Mouse (Mus musculus) MEL (cell line): ENCODE measurements around the gene Ube2q2. TPM values are rescaled to one million over a fixed set of nuclear protein-coding genes. Genes with fewer than 3 reads are reported as not detected.

ENCODE experiments used
- DNase-seq: peaks from one replicate; pipeline ENCODE4 v3.0.0; 2011; ENCODE audit warnings: low read depth, low spot score
- H3K27ac ChIP-seq: 2 replicates; pipeline ENCODE4 v1.5.1; 2012; ENCODE audit warnings: low read depth, mild to moderate bottlenecking, control low read depth, low read length, moderate library complexity; ENCODE audit not compliant: control insufficient read depth
- H3K27me3 ChIP-seq, 2 experiments: fragments of 150-350 bp in 1 of 2; sonication (generic) in 1 of 2; 2 replicates each; pipeline ENCODE4 v1.6.1; 2012; ENCODE audit warnings: low read length in 2 of 2, mild to moderate bottlenecking in 2 of 2, improper control_type of control experiment in 1 of 2, moderate library complexity in 1 of 2; ENCODE audit not compliant: insufficient read depth in 2 of 2, control insufficient read depth in 1 of 2
- H3K36me3 ChIP-seq, 2 experiments: 2 replicates each; pipeline ENCODE4 v1.6.1; 2012 to 2014; ENCODE audit warnings: low read length in 2 of 2, improper control_type of control experiment in 1 of 2, inconsistent platforms in 1 of 2, mild to moderate bottlenecking in 1 of 2; ENCODE audit not compliant: insufficient read depth in 2 of 2, control insufficient read depth in 1 of 2
- H3K4me1 ChIP-seq, 2 experiments: fragments of 150-350 bp in 1 of 2; sonication (generic) in 1 of 2; 2 replicates each; pipeline ENCODE4 v1.6.1; 2012; ENCODE audit warnings: low read length in 2 of 2, improper control_type of control experiment in 1 of 2, mild to moderate bottlenecking in 1 of 2; ENCODE audit not compliant: insufficient read depth in 2 of 2, control insufficient read depth in 1 of 2
- H3K4me3 ChIP-seq, 2 experiments: fragments of 150-350 bp in 1 of 2; sonication (generic) in 1 of 2; 2 replicates each; pipeline ENCODE4 v1.5.1; 2012; ENCODE audit warnings: low read depth in 2 of 2, low read length in 2 of 2, mild to moderate bottlenecking in 2 of 2, moderate library complexity in 2 of 2, control low read depth in 1 of 2, improper control_type of control experiment in 1 of 2; ENCODE audit not compliant: control insufficient read depth in 1 of 2, insufficient read depth in 1 of 2
- H3K79me2 ChIP-seq: 2 replicates; pipeline ENCODE4 v1.6.1; 2012; ENCODE audit warnings: mild to moderate bottlenecking, low read length, moderate library complexity; ENCODE audit not compliant: control insufficient read depth, poor library complexity, insufficient read depth
- H3K9ac ChIP-seq: 2 replicates; pipeline ENCODE4 v1.6.1; 2012; ENCODE audit warnings: low read depth, mild to moderate bottlenecking, control low read depth, low read length, moderate library complexity; ENCODE audit not compliant: control insufficient read depth, poor library complexity, severe bottlenecking
- H3K9me3 ChIP-seq: fragments of 150-350 bp; sonication (generic); replicated peaks from 2 replicates; pipeline ENCODE4 v1.6.1; 2012; ENCODE audit warnings: mild to moderate bottlenecking, low read length, improper control_type of control experiment, moderate library complexity; ENCODE audit not compliant: insufficient read depth
- BHLHE40 ChIP-seq: IDR thresholded peaks from 2 replicates; pipeline ENCODE4 v1.6.1; 2012; ENCODE audit warnings: low read depth, mild to moderate bottlenecking, inconsistent platforms, low read length, improper control_type of control experiment, borderline replicate concordance
- CHD2 ChIP-seq: IDR thresholded peaks from 2 replicates; pipeline ENCODE4 v1.6.1; 2011; ENCODE audit warnings: low read length, improper control_type of control experiment
- EP300 ChIP-seq, 2 experiments: IDR thresholded peaks; 2 replicates each; pipeline ENCODE4 v1.6.1; 2011; ENCODE audit warnings: improper control_type of control experiment in 2 of 2, low read length in 2 of 2, low read depth in 1 of 2, mild to moderate bottlenecking in 1 of 2
- ETS1 ChIP-seq: IDR thresholded peaks from 2 replicates; pipeline ENCODE4 v1.6.1; 2012; ENCODE audit warnings: low read depth, mild to moderate bottlenecking, inconsistent platforms, low read length, improper control_type of control experiment, moderate library complexity
- GATA1 ChIP-seq: IDR thresholded peaks from 2 replicates; pipeline ENCODE4 v1.6.1; 2011; ENCODE audit warnings: low read depth, low read length, improper control_type of control experiment
- HCFC1 ChIP-seq: IDR thresholded peaks from 2 replicates; pipeline ENCODE4 v1.6.1; 2012; ENCODE audit warnings: low read depth, mild to moderate bottlenecking, inconsistent platforms, low read length, improper control_type of control experiment, moderate library complexity
- MAX ChIP-seq: IDR thresholded peaks from 2 replicates; pipeline ENCODE4 v1.6.1; 2011; ENCODE audit warnings: low read length, improper control_type of control experiment
- MXI1 ChIP-seq: IDR thresholded peaks from 2 replicates; pipeline ENCODE4 v1.6.1; 2011; ENCODE audit warnings: mild to moderate bottlenecking, low read depth, low read length, improper control_type of control experiment
- MYB ChIP-seq: IDR thresholded peaks from 2 replicates; pipeline ENCODE4 v1.6.1; 2011; ENCODE audit warnings: mild to moderate bottlenecking, low read depth, low read length, improper control_type of control experiment
- NRF1 ChIP-seq: IDR thresholded peaks from 2 replicates; pipeline ENCODE4 v1.6.1; 2014; ENCODE audit warnings: low read depth, mild to moderate bottlenecking, inconsistent platforms, low read length, improper control_type of control experiment, moderate library complexity; ENCODE audit not compliant: poor library complexity, insufficient read depth, severe bottlenecking
- SIN3A ChIP-seq: IDR thresholded peaks from 2 replicates; pipeline ENCODE4 v1.6.1; 2012; ENCODE audit warnings: low read length, improper control_type of control experiment, inconsistent platforms
- TCF12 ChIP-seq: IDR thresholded peaks from 2 replicates; pipeline ENCODE4 v1.6.1; 2014; ENCODE audit warnings: low read depth, mild to moderate bottlenecking, inconsistent platforms, low read length, improper control_type of control experiment, moderate library complexity
- USF2 ChIP-seq, 2 experiments: IDR thresholded peaks; 2 replicates each; pipeline ENCODE4 v1.6.1; 2011 to 2012; ENCODE audit warnings: improper control_type of control experiment in 2 of 2, low read length in 2 of 2, borderline replicate concordance in 1 of 2, inconsistent platforms in 1 of 2, low read depth in 1 of 2, mild to moderate bottlenecking in 1 of 2; ENCODE audit not compliant: insufficient read depth in 1 of 2
- ZC3H11A ChIP-seq: IDR thresholded peaks from 2 replicates; pipeline ENCODE4 v1.6.1; 2012; ENCODE audit warnings: low read depth, mild to moderate bottlenecking, inconsistent platforms, low read length, improper control_type of control experiment
- ZNF384 ChIP-seq: IDR thresholded peaks from 2 replicates; pipeline ENCODE4 v1.6.1; 2012; ENCODE audit warnings: low read depth, mild to moderate bottlenecking, inconsistent platforms, low read length, improper control_type of control experiment
- polyA plus RNA-seq, 2 experiments: library from polyadenylated mRNA; stranded (reverse) in 1 of 2; unstranded in 1 of 2; fragments of >175 nt in 1 of 2; fragments of >200 nt in 1 of 2; gene quantifications; 2 replicates each; pipeline versions ENCODE4 v1.2.1 to v1.2.4; 2012; ENCODE audit warnings: low replicate concordance in 2 of 2, low read depth in 1 of 2; ENCODE audit not compliant: insufficient read length in 2 of 2, insufficient read depth in 1 of 2, missing spikeins in 1 of 2
- total RNA-seq: library from RNA; depleted of rRNA; stranded (reverse); fragments of 300-350 nt; gene quantifications from 2 replicates; pipeline ENCODE4 v1.2.3, GENCODE M21; 2012

Ube2q2 gene
- total and polyA plus RNA-seq, 3 experiments, result 21.7 to 23.6 TPM; not detected in 1

DNA sequence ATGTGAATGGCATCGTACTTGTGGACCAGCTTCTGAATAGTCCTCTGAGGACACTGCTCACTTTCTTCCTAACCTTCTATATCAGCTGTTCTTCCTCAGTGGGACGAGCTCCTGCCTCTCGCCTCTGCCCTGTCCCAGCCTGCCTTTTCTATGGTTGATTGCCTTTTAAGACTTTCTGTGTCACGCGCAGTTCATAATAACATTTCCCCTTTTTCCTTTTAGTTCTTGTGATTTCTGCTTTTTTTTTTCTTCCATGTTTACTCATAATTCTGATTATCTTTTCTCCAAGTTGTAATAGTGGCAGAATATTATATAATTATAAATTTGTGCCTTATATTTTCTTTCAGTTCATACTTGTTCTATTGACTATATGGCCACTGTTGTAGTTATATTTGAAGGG, 4.3 kb downstream of the Ube2q2 start:
- H3K27me3 ChIP-seq, result no peaks in the 10 kb centered on the region
- peaks cover 6 to 44% of the 10 kb centered on the region in 2 experiments; a peak in 3 of 4 replicates for H3K36me3 ChIP-seq
- TF ChIP-seq HCFC1 (0 out of 2 replicates have a peak, but pooled peaks have one; percentile 14), ZNF384 (peak; percentile 79), SIN3A (peak; percentile 58; the same call in 1 of the 2 replicates), BHLHE40 (peak; percentile 64; the same call in 1 of the 2 replicates), NRF1 (no peak), MAX (no peak), ZC3H11A (no peak)
- H3K4me1 ChIP-seq, result peaks cover 25 to 37% of the 10 kb centered on the region in 2 experiments
- H3K4me3 ChIP-seq, result no peak overlapping the region
- peak overlapping the region; percentile 25; the same call in 1 of the 2 replicates for H3K9ac ChIP-seq
- peak overlapping the region; percentile 22; the same call in 1 of the 2 replicates for H3K27ac ChIP-seq
- DNase-seq, result peak; percentile 45
- H3K79me2 ChIP-seq, result peaks cover 62% of the 10 kb centered on the region
- no peaks in the 10 kb centered on the region for H3K9me3 ChIP-seq

DNA sequence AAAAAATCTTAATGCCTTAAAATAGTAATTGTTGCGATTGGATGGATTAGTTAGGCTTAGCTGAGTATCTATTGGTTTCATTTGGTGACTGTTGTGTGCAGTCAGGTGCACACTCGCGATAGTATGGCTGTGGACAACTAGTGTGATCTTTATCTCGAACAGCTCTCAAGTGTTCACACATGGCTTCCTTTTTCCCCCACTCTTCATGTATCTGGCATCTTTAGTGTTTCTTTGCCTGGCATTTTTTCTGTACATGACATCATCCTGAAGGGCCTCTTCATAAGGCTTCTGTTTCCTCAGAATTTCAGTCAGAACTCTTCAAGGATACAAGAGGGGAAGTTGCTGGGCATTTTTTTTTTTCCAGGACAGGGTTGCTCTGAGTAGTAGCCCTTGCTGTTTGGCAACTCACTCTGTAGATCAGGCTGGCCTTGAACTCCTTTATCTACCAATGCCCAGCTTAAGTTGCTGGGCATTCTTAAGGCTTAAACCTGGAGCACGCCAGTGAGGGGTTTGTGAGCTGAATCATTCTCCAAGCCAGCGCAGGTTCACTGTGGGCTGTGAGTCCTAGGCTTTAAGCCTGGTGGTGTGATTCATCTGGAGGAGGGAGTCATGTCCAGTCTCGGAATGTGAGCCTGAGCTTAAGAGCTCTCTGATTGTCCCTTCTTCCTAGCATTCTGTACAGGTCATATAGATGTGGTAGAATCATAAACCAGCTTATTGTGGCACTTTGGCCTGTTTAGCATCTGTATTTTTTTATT, 22.2 kb downstream of the Ube2q2 start:
- peak; percentile 52 to 80; a peak in 3 of 4 replicates for TF ChIP-seq EP300 (IDR thresholded peaks at IDR 0.05; ENCODE audit: low read depth in 1 of 2, low read length in 2 of 2)
- no peak for TF ChIP-seq MYB
- peak; percentile 77 for TF ChIP-seq GATA1
- peak; percentile 75 for TF ChIP-seq ETS1
- peak; percentile 39; the same call in 1 of the 2 replicates for TF ChIP-seq CHD2
- 0 out of 2 replicates have a peak, but pooled peaks have one; percentile 24 for TF ChIP-seq SIN3A
- TF ChIP-seq USF2 (IDR thresholded peaks at IDR 0.05; ENCODE audit: borderline replicate concordance in 1 of 2, insufficient read depth in 1 of 2, low read depth in 1 of 2, low read length in 2 of 2), result no peak
- 0 out of 2 replicates have a peak, but pooled peaks have one; percentile 37 for TF ChIP-seq MXI1
- TF ChIP-seq TCF12, result peak; percentile 65; the same call in 1 of the 2 replicates
- Histone ChIP-seq H3K27ac (peak overlapping the region; percentile 61), H3K9me3 (no peaks in the 10 kb centered on the region), H3K27me3 (no peaks in the 10 kb centered on the region), H3K4me3 (no peak overlapping the region), H3K79me2 (no peaks in the 10 kb centered on the region), H3K36me3 (peaks cover 7 to 29% of the 10 kb centered on the region in 2 experiments), H3K9ac (no peak overlapping the region), H3K4me1 (peaks cover 11 to 12% of the 10 kb centered on the region in 2 experiments; a peak in 3 of 4 replicates)
- peak; percentile 68 for DNase-seq
